Mouse (Mus musculus): Measurements from ENCODE around the gene Trp53i11.

DNA sequence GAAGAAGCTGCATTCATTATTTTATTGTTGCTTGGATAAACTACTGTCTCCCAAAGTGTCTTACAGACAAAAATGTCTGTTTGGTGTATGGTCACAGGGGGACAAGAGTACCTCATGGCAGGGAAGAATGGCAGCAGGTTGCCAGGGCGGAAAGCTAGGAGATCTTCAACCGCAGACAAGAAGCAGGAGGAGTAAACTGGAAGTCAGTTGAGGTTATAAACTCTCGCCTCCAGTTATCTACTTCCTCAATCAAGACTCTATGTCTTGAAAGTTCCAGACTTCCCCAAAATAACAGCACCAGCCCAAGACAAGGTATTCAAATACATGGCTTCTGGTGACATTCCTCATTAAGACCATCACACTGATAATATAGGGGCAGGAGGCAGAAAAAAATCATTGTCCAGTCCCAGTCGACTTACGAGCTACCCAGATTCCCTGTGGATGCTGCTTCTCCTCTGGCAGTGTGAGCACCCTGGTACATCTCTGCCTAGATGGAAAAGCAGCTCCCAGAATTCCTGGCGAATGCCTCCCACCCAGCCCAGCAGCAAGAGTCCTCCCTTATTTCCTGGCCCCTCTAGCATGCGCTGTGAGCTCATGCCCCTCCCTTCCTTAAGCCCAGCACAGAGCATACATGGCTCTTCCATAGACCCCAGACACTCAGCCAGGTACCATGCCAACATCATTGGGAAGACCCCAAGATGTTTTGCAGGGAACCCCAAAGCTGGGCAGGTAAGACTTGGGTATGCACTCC, 25.3 kb upstream of the Trp53i11 start:
- TF ChIP-seq CTCF (IDR thresholded peaks at IDR 0.05; ENCODE audit: low read depth) = no peak
- no peak for TF ChIP-seq EP300 (IDR thresholded peaks at IDR 0.05; ENCODE audit: low read depth)

All from heart, postnatal 0 days (tissue).